Mouse (Mus musculus) adrenal gland, adult 18-20 months (tissue): ENCODE measurements at regions not wholly inside any gene's neighbourhood (a gene's known extent, or its start where the extent isn't known, plus 50 kb on each side); places are given as distances from the start of the nearest gene placed in this dataset.
"Not testable (repeated sequence)": the region's sequence is repeated elsewhere in the genome, so short reads cannot be mapped to it uniquely, and the experiment has no call there.

Source experiments
- DNase-seq, 2 experiments: peaks; one replicate each; pipeline ENCODE4 v3.0.0; 2021 to 2022; ENCODE audit warnings: low spot score in 2 of 2

- DNase-seq: no peak
These were observed 152.7 kb downstream of the Amy2a5 start for GRCm38 (mm10) chr3:113105979-113106378.

GRCm38 (mm10) chr3:113090850-113091249, 167.8 kb downstream of the Amy2a5 start:
- DNase-seq: not testable (repeated sequence)

GRCm38 (mm10) chr3:113080704-113081103, 177.9 kb downstream of the Amy2a5 start:
- peak; percentile 10 to 42 for DNase-seq
